Mouse (Mus musculus) MEL (cell line): ENCODE data around the gene Acacb.

ENCODE experiments used
- CTCF ChIP-seq, 3 experiments: IDR thresholded peaks in 2 of 3; conservative IDR thresholded peaks in 1 of 3; 2 replicates each; pipeline ENCODE4 v1.5.1; 2011 to 2012; ENCODE audit warnings: low read length in 3 of 3, low read depth in 2 of 3, mild to moderate bottlenecking in 2 of 3, improper control_type of control experiment in 1 of 3, inconsistent platforms in 1 of 3, mixed read lengths in 1 of 3, moderate library complexity in 1 of 3; ENCODE audit not compliant: control insufficient read depth in 1 of 3, insufficient read depth in 1 of 3, poor library complexity in 1 of 3, severe bottlenecking in 1 of 3
- EP300 ChIP-seq, 2 experiments: IDR thresholded peaks; 2 replicates each; pipeline ENCODE4 v1.6.1; 2011; ENCODE audit warnings: improper control_type of control experiment in 2 of 2, low read length in 2 of 2, low read depth in 1 of 2, mild to moderate bottlenecking in 1 of 2
- ETS1 ChIP-seq: IDR thresholded peaks from 2 replicates; pipeline ENCODE4 v1.6.1; 2012; ENCODE audit warnings: low read depth, mild to moderate bottlenecking, inconsistent platforms, low read length, improper control_type of control experiment, moderate library complexity
- MAFK ChIP-seq: IDR thresholded peaks from 2 replicates; pipeline ENCODE4 v1.6.1; 2011; ENCODE audit warnings: low read depth, mild to moderate bottlenecking, low read length, improper control_type of control experiment, borderline replicate concordance
- MXI1 ChIP-seq: IDR thresholded peaks from 2 replicates; pipeline ENCODE4 v1.6.1; 2011; ENCODE audit warnings: mild to moderate bottlenecking, low read depth, low read length, improper control_type of control experiment
- POLR2A ChIP-seq, 2 experiments: IDR thresholded peaks; 2 replicates each; pipeline ENCODE4 v1.6.1; 2011 to 2012; ENCODE audit warnings: low read length in 2 of 2, mild to moderate bottlenecking in 2 of 2, control low read depth in 1 of 2, improper control_type of control experiment in 1 of 2, low read depth in 1 of 2, moderate library complexity in 1 of 2; ENCODE audit not compliant: control insufficient read depth in 1 of 2, insufficient read depth in 1 of 2, poor library complexity in 1 of 2
- POLR2AphosphoS5 ChIP-seq: IDR thresholded peaks from 2 replicates; pipeline ENCODE4 v1.6.1; 2012; ENCODE audit warnings: low read depth, borderline replicate concordance, mild to moderate bottlenecking, inconsistent platforms, low read length, moderate library complexity, mixed read lengths
- RAD21 ChIP-seq: IDR thresholded peaks from 2 replicates; pipeline ENCODE4 v1.6.1; 2011; ENCODE audit warnings: mild to moderate bottlenecking, low read depth, low read length, improper control_type of control experiment
- SMC3 ChIP-seq: IDR thresholded peaks from 2 replicates; pipeline ENCODE4 v1.6.1; 2011; ENCODE audit warnings: low read depth, low read length, improper control_type of control experiment
- TCF12 ChIP-seq: IDR thresholded peaks from 2 replicates; pipeline ENCODE4 v1.6.1; 2014; ENCODE audit warnings: low read depth, mild to moderate bottlenecking, inconsistent platforms, low read length, improper control_type of control experiment, moderate library complexity

DNA sequence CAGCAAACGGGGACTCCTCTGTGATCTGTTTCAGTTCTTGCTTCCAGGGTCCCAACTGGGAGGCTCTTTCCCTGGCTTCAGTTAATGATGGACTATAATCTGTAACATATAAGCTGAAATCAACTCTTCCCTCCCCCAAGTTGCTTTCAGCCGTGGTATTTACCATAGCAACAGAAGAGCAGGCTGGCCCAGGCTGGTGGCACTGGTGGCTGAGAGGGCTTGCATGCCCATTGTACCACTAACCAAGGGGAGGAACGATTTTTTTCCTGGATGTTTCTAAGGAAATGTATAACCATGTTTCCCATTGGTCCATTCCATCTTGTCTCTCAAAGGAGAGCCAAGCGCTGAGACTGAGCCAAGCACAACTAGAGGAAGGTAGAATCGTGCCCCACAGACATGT is 142.1 kb downstream of the Acacb start:
- TF ChIP-seq CTCF (IDR thresholded peaks at IDR 0.05 in 2 of 3, conservative IDR thresholded peaks at IDR 0.05 in 1 of 3; ENCODE audit: control insufficient read depth in 1 of 3, insufficient read depth in 1 of 3, low read depth in 2 of 3, low read length in 3 of 3, poor library complexity in 1 of 3, severe bottlenecking in 1 of 3) = no peak
- TF ChIP-seq TCF12 = no peak
- TF ChIP-seq ETS1 = no peak
- TF ChIP-seq POLR2A (IDR thresholded peaks at IDR 0.05; ENCODE audit: control insufficient read depth in 1 of 2, insufficient read depth in 1 of 2, low read depth in 1 of 2, low read length in 2 of 2, poor library complexity in 1 of 2) = no peak
- TF ChIP-seq POLR2AphosphoS5 = no peak
- TF ChIP-seq EP300 (IDR thresholded peaks at IDR 0.05; ENCODE audit: low read depth in 1 of 2, low read length in 2 of 2) = no peak
- no peak for TF ChIP-seq MAFK
- no peak for TF ChIP-seq MXI1
- no peak for TF ChIP-seq SMC3
- no peak for TF ChIP-seq RAD21
